Mouse (Mus musculus): ENCODE measurements around the gene Gucy2e.

DNA sequence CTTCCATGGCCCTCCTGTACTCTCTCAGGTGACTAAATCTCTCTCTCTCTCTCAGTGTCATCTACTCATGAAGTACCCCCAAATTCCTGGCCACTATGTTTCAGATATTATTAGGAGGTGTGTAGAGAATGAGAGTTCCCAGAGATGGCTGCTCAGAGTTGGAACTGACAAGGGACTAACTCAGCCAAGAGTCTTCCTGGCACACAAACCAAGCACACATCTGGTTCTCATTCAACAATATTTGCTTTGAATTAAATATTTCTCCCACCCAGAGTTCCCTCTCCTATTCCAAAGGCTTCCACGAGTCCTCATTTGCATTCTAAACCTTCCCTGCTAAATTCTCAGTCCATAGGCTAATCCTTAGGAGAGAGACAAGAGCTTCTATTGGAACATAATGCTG, 11.1 kb downstream of the Gucy2e start:
- TF ChIP-seq CTCF (IDR thresholded peaks at IDR 0.05; ENCODE audit: low read depth, low read length) (no peak), POLR2A (IDR thresholded peaks at IDR 0.05; ENCODE audit: extremely low read depth, insufficient read depth, low read length) (no peak)

Measured in liver, adult 2 months (tissue).